Mouse (Mus musculus) intestine, postnatal 0 days (tissue): Measurements from ENCODE around the gene Pcnx. TPM values are rescaled to one million over a fixed set of nuclear protein-coding genes. Genes with fewer than 3 reads are reported as not detected.

Source experiments
- ATAC-seq: fragments of 200-750 bp; cut with Nextera tagmentation; 2 replicates; pipeline ENCODE4 v1.8.0; 2017; ENCODE audit warnings: mild to moderate bottlenecking, moderate TSS enrichment, moderate library complexity
- H3K27ac ChIP-seq: fragments of 300-500 bp; sonication (generic); 2 replicates; pipeline ENCODE4 v1.5.1; 2014; ENCODE audit warnings: mild to moderate bottlenecking, low read depth, low read length, moderate library complexity
- H3K27me3 ChIP-seq: fragments of 300-500 bp; sonication (generic); replicated peaks from 2 replicates; pipeline ENCODE4 v1.6.1; 2014; ENCODE audit warnings: low read length, mixed read lengths; ENCODE audit not compliant: control insufficient read depth, insufficient read depth
- H3K36me3 ChIP-seq: fragments of 300-500 bp; sonication (generic); 2 replicates; pipeline ENCODE4 v1.6.1; 2014; ENCODE audit warnings: mild to moderate bottlenecking, moderate library complexity; ENCODE audit not compliant: control insufficient read depth, insufficient read depth
- H3K4me1 ChIP-seq: fragments of 300-500 bp; sonication (generic); replicated peaks from 2 replicates; pipeline ENCODE4 v1.6.1; 2014; ENCODE audit warnings: antibody characterized with exemption, low read length, mixed read lengths; ENCODE audit not compliant: control insufficient read depth, insufficient read depth
- H3K4me2 ChIP-seq: fragments of 300-500 bp; sonication (generic); replicated peaks from 2 replicates; pipeline ENCODE4 v1.6.1; 2014; ENCODE audit warnings: low read depth, mild to moderate bottlenecking, moderate library complexity
- H3K4me3 ChIP-seq: fragments of 300-500 bp; sonication (generic); 2 replicates; pipeline ENCODE4 v1.5.1; 2014; ENCODE audit warnings: low read depth, low read length
- H3K9ac ChIP-seq: fragments of 300-500 bp; sonication (generic); 2 replicates; pipeline ENCODE4 v1.6.1; 2014; ENCODE audit warnings: mild to moderate bottlenecking, low read depth, low read length
- H3K9me3 ChIP-seq: fragments of 300-500 bp; sonication (generic); 2 replicates; pipeline ENCODE4 v1.6.1; 2016; ENCODE audit warnings: mixed run types; ENCODE audit not compliant: control insufficient read depth
- CTCF ChIP-seq: sonication (generic); IDR thresholded peaks from 2 replicates; pipeline ENCODE4 v1.5.1; 2016; ENCODE audit warnings: low read depth, mild to moderate bottlenecking, control low read depth, antibody characterized with exemption, moderate library complexity
- WGBS: fragments of 180-500 bp; shearing (Covaris S2); extraction: QIAGEN DNeasy Blood & Tissue Kit; methylation state at CpG from one replicate; pipeline ENCODE4 v1.1.7; 2014; 5-methylcytosine and 5-hydroxymethylcytosine counted together
- polyA plus RNA-seq: library from polyadenylated mRNA; unstranded; fragments of >200 nt; fragmentation: Nextera tagmentation; extraction: Ambion mirVana; gene quantifications from 2 replicates; pipeline ENCODE4 v1.2.1, GENCODE M21; 2015

Pcnx gene
- polyA plus RNA-seq, 1 experiment from 2014 or later, result 12.4 TPM

DNA sequence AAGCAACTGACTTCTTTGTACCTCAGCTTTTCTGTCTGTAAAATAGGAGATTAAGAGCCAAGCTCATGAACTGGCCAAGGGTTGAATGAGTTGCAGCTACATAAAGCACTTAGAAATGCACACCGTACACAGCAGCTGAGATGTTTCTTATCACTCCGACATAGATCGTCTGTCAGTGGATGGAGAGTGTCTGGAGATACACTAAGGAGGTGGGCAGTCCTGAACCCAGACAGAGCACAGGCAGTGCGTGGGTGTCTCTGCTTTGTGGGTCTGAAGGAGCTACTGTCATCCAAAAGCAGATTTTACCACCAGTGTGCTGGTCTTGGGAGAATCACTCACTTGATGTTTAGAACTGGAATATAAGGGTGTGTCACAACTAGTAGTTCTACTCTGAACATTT lies 26.2 kb downstream of the Pcnx start:
- ATAC-seq, result no peak
- no peaks in the 10 kb centered on the region for H3K9me3 ChIP-seq
- 30% methylated on average over 4 of the region's 4 CpGs for WGBS

DNA sequence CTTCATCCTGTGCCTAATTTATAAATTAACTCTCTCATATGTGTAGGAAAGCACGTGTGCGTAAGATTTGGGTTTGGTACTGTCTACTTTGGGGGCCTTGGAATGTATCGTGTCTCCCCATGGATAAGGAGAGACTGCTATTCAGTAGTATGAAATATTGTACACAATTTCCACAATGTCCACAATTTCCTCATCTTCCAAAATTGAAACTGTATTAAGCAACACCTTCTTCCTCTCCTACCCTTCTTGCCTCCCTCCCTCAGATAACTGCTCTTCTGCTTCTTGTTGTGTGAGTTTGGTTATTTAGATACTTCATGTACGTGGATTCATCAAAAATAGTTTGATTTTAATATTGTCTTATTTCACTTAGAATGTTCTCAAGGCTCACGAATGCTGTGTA lies 29.1 kb downstream of the Pcnx start:
- 96% methylated on average over 5 of the region's 5 CpGs for WGBS
- Histone ChIP-seq H3K27ac (no peak overlapping the region), H3K4me3 (no peak overlapping the region), H3K9ac (no peak overlapping the region), H3K27me3 (no peaks in the 10 kb centered on the region), H3K9me3 (no peaks in the 10 kb centered on the region), H3K36me3 (no peaks in the 10 kb centered on the region), H3K4me2 (no peak overlapping the region), H3K4me1 (peaks cover 12% of the 10 kb centered on the region; the same call in 1 of the 2 replicates)
- TF ChIP-seq CTCF, result no peak
- no peak for ATAC-seq

More for the DNA sequence above, 26.2 kb downstream of the Pcnx start:
- Histone ChIP-seq H3K36me3 (no peaks in the 10 kb centered on the region), H3K27ac (no peak overlapping the region), H3K27me3 (no peaks in the 10 kb centered on the region), H3K4me1 (peaks cover 15% of the 10 kb centered on the region; the same call in 1 of the 2 replicates), H3K4me3 (no peak overlapping the region), H3K4me2 (no peak overlapping the region), H3K9ac (no peak overlapping the region)
- no peak for TF ChIP-seq CTCF

DNA sequence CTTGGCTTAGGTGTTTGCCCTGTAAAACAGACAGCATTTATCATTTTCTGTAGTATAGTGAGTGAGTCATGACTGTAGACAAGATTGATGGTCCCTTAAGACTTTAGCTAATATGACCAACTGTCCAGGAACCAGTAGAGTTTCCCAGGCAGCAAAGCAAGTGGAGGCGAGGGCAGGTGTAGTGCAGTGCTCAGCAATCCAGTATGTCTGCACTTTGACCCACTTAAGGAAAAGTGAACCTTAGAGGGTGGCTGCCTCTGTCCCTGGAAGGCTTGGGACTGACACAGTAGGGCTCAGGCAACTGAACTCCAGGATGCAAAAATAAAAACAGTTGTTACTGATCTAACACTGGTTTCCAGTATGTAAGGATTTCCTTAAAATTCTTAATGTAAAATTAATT lies 32.1 kb downstream of the Pcnx start:
- peaks cover 11% of the 10 kb centered on the region for H3K36me3 ChIP-seq
- peak overlapping the region; percentile 4; the same call in 1 of the 2 replicates for H3K27ac ChIP-seq
- no peak overlapping the region for H3K4me2 ChIP-seq
- no peaks in the 10 kb centered on the region for H3K27me3 ChIP-seq
- 33% methylated on average over 1 of the region's 1 CpGs for WGBS
- no peak overlapping the region for H3K9ac ChIP-seq
- H3K4me1 ChIP-seq, result 0 out of 2 replicates have a peak, but pooled peaks cover 5% of the 10 kb centered on the region
- ATAC-seq, result peak; percentile 83
- no peak overlapping the region for H3K4me3 ChIP-seq
- TF ChIP-seq CTCF, result no peak
- H3K9me3 ChIP-seq, result no peaks in the 10 kb centered on the region

DNA sequence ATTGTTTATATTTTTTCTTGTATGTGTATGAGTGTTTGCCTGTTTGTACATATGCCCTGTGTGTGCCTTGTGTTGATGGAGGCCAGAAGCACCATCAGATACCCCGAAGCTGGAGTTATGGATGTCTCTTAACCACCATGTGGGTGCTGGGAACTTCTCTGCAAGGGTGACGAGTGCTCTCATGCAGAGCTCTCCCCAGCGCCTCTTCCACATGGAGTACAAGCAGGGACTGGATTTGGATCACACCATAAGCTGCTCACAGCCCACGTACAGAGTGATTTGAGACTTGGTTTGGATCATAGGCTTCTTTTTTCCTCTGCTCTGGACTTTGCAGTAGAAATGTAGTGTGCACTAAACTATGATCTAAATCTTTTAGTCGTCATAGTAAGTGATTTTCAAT lies 34.5 kb downstream of the Pcnx start:
- Histone ChIP-seq H3K4me3 (no peak overlapping the region), H3K27ac (no peak overlapping the region), H3K9ac (no peak overlapping the region), H3K27me3 (no peaks in the 10 kb centered on the region), H3K4me1 (0 out of 2 replicates have a peak, but pooled peaks cover 5% of the 10 kb centered on the region), H3K36me3 (peaks cover 11% of the 10 kb centered on the region), H3K9me3 (no peaks in the 10 kb centered on the region), H3K4me2 (no peak overlapping the region)
- 91% methylated on average over 5 of the region's 5 CpGs for WGBS
- TF ChIP-seq CTCF, result no peak
- ATAC-seq, result no peak

DNA sequence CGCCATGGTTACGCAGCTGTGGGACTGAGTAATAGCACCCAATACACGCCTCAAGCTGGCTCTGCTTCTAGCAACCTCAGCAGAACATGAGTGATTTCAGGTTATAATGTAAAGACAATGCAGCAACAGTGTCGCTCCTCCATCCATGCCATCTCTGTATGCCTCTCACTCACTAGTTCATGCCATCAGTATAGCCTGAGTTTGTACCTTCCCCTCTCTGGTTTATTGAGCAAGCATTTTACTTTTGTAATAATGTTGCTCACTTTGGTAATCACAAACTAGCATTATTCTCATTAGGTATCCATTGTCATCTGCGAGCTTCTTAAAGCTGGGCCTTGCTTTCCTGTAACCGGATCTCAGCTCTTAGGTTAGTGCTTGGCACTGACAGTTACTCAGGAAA lies 36.2 kb downstream of the Pcnx start:
- ATAC-seq, result no peak
- Histone ChIP-seq H3K4me1 (0 out of 2 replicates have a peak, but pooled peaks cover 3% of the 10 kb centered on the region), H3K9ac (no peak overlapping the region)

DNA sequence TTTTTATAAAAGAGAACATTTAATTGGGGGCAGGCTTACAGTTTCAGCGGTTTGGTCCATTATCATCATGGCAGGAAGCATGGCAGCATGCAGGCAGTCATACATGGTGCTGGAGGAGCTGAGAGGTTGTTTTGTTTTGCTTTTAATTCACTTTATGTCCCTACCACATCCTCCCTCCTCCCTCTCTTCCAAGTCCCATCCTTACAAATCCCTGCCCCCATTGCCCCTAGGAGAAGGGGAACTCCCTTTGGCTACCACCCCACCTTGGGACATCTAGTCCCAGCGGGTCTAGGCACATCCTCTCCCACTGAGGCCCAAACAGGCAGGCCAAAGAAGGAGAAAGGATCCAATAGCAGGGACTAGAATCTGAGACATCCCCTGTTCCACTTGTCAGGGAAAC lies 44.6 kb downstream of the Pcnx start:
- H3K4me1 ChIP-seq, result no peaks in the 10 kb centered on the region
- WGBS, result 94% methylated on average over 2 of the region's 2 CpGs
- ATAC-seq, result no peak
- H3K4me3 ChIP-seq, result no peak overlapping the region
- no peak overlapping the region for H3K4me2 ChIP-seq
- no peak for TF ChIP-seq CTCF
- no peak overlapping the region for H3K9ac ChIP-seq
- H3K27ac ChIP-seq, result no peak overlapping the region
- no peaks in the 10 kb centered on the region for H3K9me3 ChIP-seq
- H3K27me3 ChIP-seq, result no peaks in the 10 kb centered on the region
- no peaks in the 10 kb centered on the region; the same call in 1 of the 2 replicates for H3K36me3 ChIP-seq

More for the DNA sequence above, 36.2 kb downstream of the Pcnx start:
- Histone ChIP-seq H3K9me3 (no peaks in the 10 kb centered on the region), H3K27ac (no peak overlapping the region), H3K36me3 (peaks cover 11% of the 10 kb centered on the region), H3K27me3 (no peaks in the 10 kb centered on the region), H3K4me3 (no peak overlapping the region), H3K4me2 (no peak overlapping the region)
- 90% methylated on average over 6 of the region's 6 CpGs for WGBS
- no peak for TF ChIP-seq CTCF

DNA sequence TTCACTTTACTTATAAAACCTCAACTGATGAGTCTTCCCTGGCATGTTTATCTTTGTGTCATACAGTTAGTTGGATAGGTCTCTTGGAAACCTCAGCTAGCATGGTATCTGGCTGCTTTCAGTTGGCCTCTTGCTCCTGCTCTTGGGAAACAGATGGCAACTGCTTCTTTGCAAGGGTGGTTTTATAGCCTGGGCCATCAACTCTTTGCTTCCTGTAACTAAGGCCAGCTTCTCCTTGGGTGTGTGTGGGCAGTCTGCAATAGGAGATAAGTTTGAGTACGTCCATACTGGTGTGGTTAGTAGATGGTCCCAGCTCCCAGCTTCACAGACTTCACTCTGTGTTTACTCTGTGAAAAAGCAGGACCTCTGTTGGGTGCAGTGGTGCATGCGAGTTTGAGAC lies 46.0 kb downstream of the Pcnx start:
- H3K4me2 ChIP-seq, result no peak overlapping the region
- H3K27me3 ChIP-seq, result no peaks in the 10 kb centered on the region
- TF ChIP-seq CTCF, result no peak
- 63% methylated on average over 2 of the region's 2 CpGs for WGBS
- H3K27ac ChIP-seq, result peak overlapping the region; percentile 11; the same call in 1 of the 2 replicates
- H3K9me3 ChIP-seq, result no peaks in the 10 kb centered on the region
- H3K4me1 ChIP-seq, result no peaks in the 10 kb centered on the region
- ATAC-seq, result peak; percentile 64; the same call in 1 of the 2 replicates
- H3K4me3 ChIP-seq, result no peak overlapping the region
- H3K36me3 ChIP-seq, result no peaks in the 10 kb centered on the region; the same call in 1 of the 2 replicates
- H3K9ac ChIP-seq, result no peak overlapping the region
